Mouse (Mus musculus) heart, postnatal 10 days (tissue): Measurements from ENCODE around the gene Gm42417. TPM values are rescaled to one million over a fixed set of nuclear protein-coding genes. Genes with fewer than 3 reads are reported as not detected.
"Not testable (repeated sequence)": the region's sequence is repeated elsewhere in the genome, so short reads cannot be mapped to it uniquely, and the experiment has no call there.

Experiments
- DNase-seq, 2 experiments: peaks; one replicate each; pipeline ENCODE4 v3.0.0; 2021
- intact Hi-C: fragments of 180-260 bp; cut with DNase I; formaldehyde crosslinking; loops from one replicate; pipeline ENCODE4 v1.15.1; 2025
- total RNA-seq, 2 experiments: library from RNA; stranded (reverse); gene quantifications; 2 replicates each; pipeline ENCODE4 v1.2.3; 2021

Gene Gm42417
- total RNA-seq, 2 experiments from 2014 or later: 90.6 to 123 TPM

- no peak for DNase-seq
- intact Hi-C loops: no loop called here
These were observed 9.5 kb upstream of the Gm42417 start for GRCm38 (mm10) chr1:36548771-36549170.

DNA sequence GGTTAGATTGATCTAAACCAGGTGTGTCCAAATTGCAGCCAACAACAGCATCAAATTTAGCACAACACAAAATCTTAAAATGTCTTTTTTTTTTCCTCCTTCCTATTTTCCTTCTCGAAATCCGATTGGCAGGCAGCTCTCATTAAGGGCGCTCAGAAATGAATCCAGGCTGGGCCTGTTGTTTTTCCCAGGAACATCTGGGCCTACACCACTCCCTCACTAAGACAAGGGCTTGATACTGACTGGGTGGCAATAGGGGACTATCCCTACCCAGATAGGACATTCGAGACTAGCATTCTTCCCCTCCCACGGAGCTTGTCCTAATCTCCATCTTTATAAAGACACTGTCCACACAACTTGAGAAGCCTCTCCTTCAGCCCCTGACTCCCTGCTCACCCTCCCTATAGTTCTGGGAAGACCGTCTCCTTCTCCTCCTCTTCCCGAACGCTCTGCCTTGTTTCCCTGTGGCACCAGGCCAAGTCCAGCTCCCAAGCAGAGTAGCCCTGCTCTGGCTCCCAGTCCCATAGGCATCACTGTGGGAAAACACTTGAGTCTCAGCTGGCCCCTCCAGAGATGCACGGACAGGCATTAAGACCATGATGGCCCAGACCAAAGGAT lies 8.9 kb upstream of the Gm42417 start:
- intact Hi-C loops: loop anchor here (1.0 to 2.0 kb wide), 4 partner anchors 87 to 197 kb away; no protein-coding TSS in a partner anchor
- DNase-seq: peak in 1 of 2 experiments; percentile 73

GRCm38 (mm10) chr1:36546888-36547471 lies 7.8 kb upstream of the Gm42417 start, which contains the start of gene Ankrd39:
Ankrd39 (minus strand) TSS chr1:36547445.
- intact Hi-C loops: loop anchor here (1.0 to 2.0 kb wide), 4 partner anchors 88 to 198 kb away; no protein-coding TSS in a partner anchor
- peak; percentile 99 for DNase-seq

- DNase-seq: no peak
- intact Hi-C loops: loop anchor here (2.0 kb wide), 1 partner anchor 199 kb away; no protein-coding TSS in a partner anchor
These were observed 6.8 kb upstream of the Gm42417 start for GRCm38 (mm10) chr1:36545845-36546600.

GRCm38 (mm10) chr1:36545382-36545781 lies 6.2 kb upstream of the Gm42417 start:
- intact Hi-C loops: no loop called here
- no peak for DNase-seq

GRCm38 (mm10) chr1:36542925-36543324 lies 3.7 kb upstream of the Gm42417 start:
- no peak for DNase-seq
- intact Hi-C loops: no loop called here

GRCm38 (mm10) chr1:36541844-36542243 lies 2.6 kb upstream of the Gm42417 start:
- no peak for DNase-seq
- intact Hi-C loops: no loop called here

- intact Hi-C loops: no loop called here
- DNase-seq: no peak
These were observed 1.6 kb upstream of the Gm42417 start for GRCm38 (mm10) chr1:36540807-36541206.

DNA sequence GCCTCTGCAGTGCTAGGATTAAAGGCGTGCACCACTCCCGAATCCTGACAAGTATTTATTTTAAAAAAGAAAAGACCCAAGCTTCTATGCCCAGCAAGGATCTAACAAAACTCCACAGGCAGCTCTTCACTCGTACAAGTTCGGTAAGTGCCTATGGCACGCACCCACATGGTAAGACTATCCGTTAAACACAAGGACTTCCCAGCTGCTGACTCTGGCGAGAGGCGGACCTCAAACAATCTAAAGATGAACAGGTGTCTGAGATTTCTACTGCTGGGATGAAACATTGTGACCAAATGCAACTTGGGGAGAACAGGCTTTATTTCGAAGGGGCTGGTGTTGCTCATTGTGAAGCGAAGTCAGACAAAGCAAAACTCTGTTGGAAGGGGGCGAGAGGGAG lies 903 bp upstream of the Gm42417 start:
- DNase-seq: no peak
- intact Hi-C loops: no loop called here

- DNase-seq: no peak
- intact Hi-C loops: no loop called here
These were observed 502 bp downstream of the Gm42417 start for GRCm38 (mm10) chr1:36538727-36539126.

GRCm38 (mm10) chr1:36536783-36537182 lies 2.4 kb downstream of the Gm42417 start, which contains the start of gene Ankrd23:
Ankrd23 (minus strand) TSS chr1:36536883.
- DNase-seq, intact Hi-C loops: not testable (repeated sequence)

GRCm38 (mm10) chr1:36536397-36536728 lies 2.9 kb downstream of the Gm42417 start:
- no peak for DNase-seq
- intact Hi-C loops: no loop called here

- peak; percentile 89 to 91 for DNase-seq
- intact Hi-C loops: no loop called here
These were observed 3.5 kb downstream of the Gm42417 start for GRCm38 (mm10) chr1:36535477-36536396.

DNA sequence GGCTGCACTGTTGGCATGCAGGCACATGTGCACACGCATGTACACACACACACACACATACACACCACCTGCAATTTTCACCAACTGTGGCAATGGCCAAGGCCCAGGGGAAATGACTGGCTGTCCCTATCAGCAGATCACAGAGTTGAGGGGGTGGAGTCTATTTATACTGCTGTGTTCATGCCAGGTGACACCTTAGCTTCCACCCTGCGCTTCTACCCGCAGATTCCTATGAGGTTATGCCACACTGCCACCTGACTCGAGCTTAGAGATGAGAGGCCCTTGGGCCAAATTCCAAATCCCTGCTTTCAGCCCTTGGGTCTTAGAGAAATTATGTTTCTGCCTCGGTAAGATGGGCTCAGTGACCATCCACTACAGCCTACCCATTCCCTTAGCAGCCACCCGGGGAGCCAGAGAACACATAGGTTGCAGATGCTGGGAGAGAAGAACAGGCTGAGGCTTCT lies 4.6 kb downstream of the Gm42417 start:
- peak; percentile 73 to 75 for DNase-seq
- intact Hi-C loops: no loop called here

GRCm38 (mm10) chr1:36533546-36533945 lies 5.7 kb downstream of the Gm42417 start:
- no peak for DNase-seq
- intact Hi-C loops: no loop called here

- intact Hi-C loops: no loop called here
- DNase-seq: no peak
These were observed 7.8 kb downstream of the Gm42417 start for GRCm38 (mm10) chr1:36531461-36531860.

GRCm38 (mm10) chr1:36530962-36531361 lies 8.3 kb downstream of the Gm42417 start:
- DNase-seq: no peak

DNA sequence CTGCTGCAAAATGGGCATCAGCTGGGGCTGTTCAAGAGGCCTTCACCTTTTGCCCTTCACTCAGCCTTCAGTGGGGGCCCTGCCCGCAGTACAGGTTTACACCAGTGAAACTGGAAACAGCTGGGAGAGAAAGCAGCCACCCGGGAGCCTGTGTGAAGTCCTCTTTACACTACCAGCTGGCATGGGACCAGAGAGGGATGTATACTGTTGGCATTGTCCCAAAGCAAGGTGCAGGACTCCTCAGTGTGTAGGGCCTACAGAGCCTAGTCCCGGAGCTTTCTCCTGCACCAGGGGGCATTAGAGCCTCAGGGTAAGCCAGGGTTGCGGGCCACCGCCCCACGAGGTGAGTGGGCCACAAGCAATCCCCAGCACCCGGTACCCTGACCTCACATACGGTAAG lies 8.7 kb downstream of the Gm42417 start:
- intact Hi-C loops: no loop called here
- DNase-seq: no peak

More at GRCm38 (mm10) chr1:36530962-36531361, 8.3 kb downstream of the Gm42417 start:
- intact Hi-C loops: no loop called here

- no peak for DNase-seq
- intact Hi-C loops: no loop called here
These were observed 9.4 kb downstream of the Gm42417 start for GRCm38 (mm10) chr1:36529875-36530274.

DNA sequence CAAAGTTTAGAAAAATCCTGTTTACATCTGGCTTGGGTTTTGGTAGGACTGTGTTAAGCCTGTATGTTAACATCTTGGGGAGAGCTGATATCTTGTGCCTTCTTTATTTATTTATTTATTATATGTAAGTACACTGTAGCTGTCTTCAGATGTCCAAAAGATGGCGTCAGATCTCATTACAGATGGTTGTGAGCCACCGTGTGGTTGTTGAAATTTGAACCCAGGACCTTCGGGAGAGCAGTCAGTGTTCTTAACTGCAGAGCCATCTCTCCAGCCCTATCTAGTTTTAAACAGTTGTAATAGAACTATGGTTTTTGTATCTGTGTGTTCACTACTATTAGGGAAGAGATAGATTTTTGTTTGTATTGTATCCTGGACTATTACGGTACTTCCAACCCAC lies 10.0 kb downstream of the Gm42417 start:
- DNase-seq: no peak
- intact Hi-C loops: no loop called here
